Comparison of ENCODE assay signal across 13 mouse cellular contexts in genomic region chr4:135245841-135246240, GRCm38 (mm10). TPM values are rescaled to one million over a fixed set of nuclear protein-coding genes. Genes with fewer than 3 reads are reported as not detected.
DNase-seq lines count a peak whose midpoint lies in the region; ATAC-seq and TF ChIP-seq lines count a peak whose summit lies in the region.
"Had no signal": no experiment of that assay in that cellular context is flagged by ENCODE, and none has a peak within 500 bp of the region (broad histone marks: within the 10 kb centered on the region; RNA-seq: fewer than 3 reads in every experiment).

No protein-coding gene starts in this region.

- no peak overlapping the region for H3K4me3 ChIP-seq in heart, postnatal 0 days (ENCODE audit: low read depth, low read length)
- no peak overlapping the region for H3K4me3 ChIP-seq in heart, embryonic 12.5 days
- no peak overlapping the region for H3K4me3 ChIP-seq in kidney, embryonic 16.5 days (ENCODE audit: low read length)
- no peak overlapping the region for H3K4me3 ChIP-seq in liver, embryonic 16.5 days (ENCODE audit: low read depth, low read length)
- H3K4me3 ChIP-seq: embryonic facial prominence, embryonic 13.5 days; hindbrain, embryonic 10.5 days had no signal

- 80% methylated on average over 11 of the region's 11 CpGs for WGBS in heart, postnatal 0 days
- 88% methylated on average over 11 of the region's 11 CpGs for WGBS in heart, embryonic 12.5 days
- 84% methylated on average over 11 of the region's 11 CpGs for WGBS in kidney, embryonic 16.5 days
- 81% methylated on average over 11 of the region's 11 CpGs for WGBS in liver, embryonic 16.5 days (ENCODE audit: insufficient replicate concordance)

- H3K9ac ChIP-seq in heart, postnatal 0 days (replicated peaks; ENCODE audit: low read depth, low read length) = no peak overlapping the region
- H3K9ac ChIP-seq in heart, embryonic 12.5 days = no peak overlapping the region; the same call in 1 of the 2 replicates
- H3K9ac ChIP-seq in kidney, embryonic 16.5 days (replicated peaks; ENCODE audit: low read length) = no peak overlapping the region
- no peak overlapping the region for H3K9ac ChIP-seq in liver, embryonic 16.5 days (ENCODE audit: low read depth, low read length)
- H3K9ac ChIP-seq: embryonic facial prominence, embryonic 13.5 days had no signal

- H3K9me3 ChIP-seq in heart, postnatal 0 days (replicated peaks; ENCODE audit: control insufficient read depth, low read length) = no peaks in the 10 kb centered on the region
- no peaks in the 10 kb centered on the region for H3K9me3 ChIP-seq in heart, embryonic 12.5 days (replicated peaks)
- no peaks in the 10 kb centered on the region for H3K9me3 ChIP-seq in kidney, embryonic 16.5 days (ENCODE audit: low read length)
- H3K9me3 ChIP-seq in liver, embryonic 16.5 days (replicated peaks; ENCODE audit: control insufficient read depth, low read length) = no peaks in the 10 kb centered on the region
- H3K9me3 ChIP-seq: embryonic facial prominence, embryonic 13.5 days had no signal

- H3K4me1 ChIP-seq in heart, postnatal 0 days (ENCODE audit: control insufficient read depth, insufficient read depth) = peaks cover 43% of the 10 kb centered on the region
- H3K4me1 ChIP-seq in heart, embryonic 12.5 days (replicated peaks) = peaks cover 70% of the 10 kb centered on the region
- peaks cover 56% of the 10 kb centered on the region for H3K4me1 ChIP-seq in kidney, embryonic 16.5 days (ENCODE audit: insufficient read depth, low read length)
- peaks cover 59% of the 10 kb centered on the region for H3K4me1 ChIP-seq in liver, embryonic 16.5 days (ENCODE audit: control insufficient read depth, low read depth, low read length)

- no peak for DNase-seq in heart, postnatal 0 days (ENCODE audit: low spot score)
- DNase-seq in kidney, adult 11 months = peak; percentile 81
- DNase-seq in c-Kit-positive CD71-positive TER-119-positive erythroid progenitor cells, embryonic 14.5 days (ENCODE audit: low spot score) = no peak
- DNase-seq in urinary bladder, postnatal 10 days (ENCODE audit: low spot score) = no peak
- DNase-seq: cerebellum, adult 9-10 months; gastrocnemius, postnatal 36 days; right cerebral cortex, postnatal 25 days had no signal

- no peaks in the 10 kb centered on the region; the same call in 1 of the 2 replicates for H3K36me3 ChIP-seq in heart, postnatal 0 days (replicated peaks; ENCODE audit: control insufficient read depth, insufficient read depth, low read length)
- H3K36me3 ChIP-seq in heart, embryonic 12.5 days = peaks cover 13% of the 10 kb centered on the region
- H3K36me3 ChIP-seq in kidney, embryonic 16.5 days (ENCODE audit: insufficient read depth, low read length) = peaks cover 9% of the 10 kb centered on the region; the same call in 1 of the 2 replicates
- H3K36me3 ChIP-seq in liver, embryonic 16.5 days (ENCODE audit: control insufficient read depth, insufficient read depth) = peaks cover 7% of the 10 kb centered on the region
- H3K36me3 ChIP-seq: embryonic facial prominence, embryonic 13.5 days had no signal

- H3K27me3 ChIP-seq in heart, postnatal 0 days (ENCODE audit: control insufficient read depth, insufficient read depth, low read length) = no peaks in the 10 kb centered on the region
- H3K27me3 ChIP-seq in heart, embryonic 12.5 days (replicated peaks) = no peaks in the 10 kb centered on the region
- H3K27me3 ChIP-seq in kidney, embryonic 16.5 days (ENCODE audit: insufficient read depth, low read length) = no peaks in the 10 kb centered on the region
- H3K27me3 ChIP-seq in liver, embryonic 16.5 days (ENCODE audit: control insufficient read depth, insufficient read depth, low read depth, low read length) = no peaks in the 10 kb centered on the region
- H3K27me3 ChIP-seq: embryonic facial prominence, embryonic 13.5 days had no signal

- no peak for TF ChIP-seq CTCF in heart, postnatal 0 days (IDR thresholded peaks at IDR 0.05; ENCODE audit: low read depth)

- H3K4me2 ChIP-seq in heart, postnatal 0 days (ENCODE audit: low read depth, low read length) = no peak overlapping the region
- no peak overlapping the region for H3K4me2 ChIP-seq in heart, embryonic 12.5 days
- no peak overlapping the region for H3K4me2 ChIP-seq in kidney, embryonic 16.5 days (replicated peaks; ENCODE audit: low read depth, low read length)
- H3K4me2 ChIP-seq in liver, embryonic 16.5 days (ENCODE audit: low read depth, low read length) = no peak overlapping the region
- H3K4me2 ChIP-seq: embryonic facial prominence, embryonic 13.5 days had no signal

- TF ChIP-seq EP300 in heart, postnatal 0 days (IDR thresholded peaks at IDR 0.05; ENCODE audit: low read depth) = no peak

- ATAC-seq in heart, postnatal 0 days (ENCODE audit: insufficient read depth, low read depth) = no peak
- no peak for ATAC-seq in heart, embryonic 12.5 days (ENCODE audit: insufficient number of reproducible peaks, low FRiP score)
- ATAC-seq in kidney, embryonic 16.5 days (ENCODE audit: low FRiP score, low TSS enrichment) = no peak
- ATAC-seq in liver, embryonic 16.5 days (ENCODE audit: low read depth) = 0 out of 2 replicates have a peak, but pooled peaks have one; percentile 17
- ATAC-seq: forebrain, embryonic 14.5 days had no signal

- peak overlapping the region; percentile 32; the same call in 1 of the 2 replicates for H3K27ac ChIP-seq in heart, postnatal 0 days (ENCODE audit: low read depth)
- H3K27ac ChIP-seq in heart, embryonic 12.5 days (ENCODE audit: poor library complexity, severe bottlenecking) = no peak overlapping the region
- peak overlapping the region; percentile 83 for H3K27ac ChIP-seq in kidney, embryonic 16.5 days (ENCODE audit: low read length)
- peak overlapping the region; percentile 64 for H3K27ac ChIP-seq in liver, embryonic 16.5 days (ENCODE audit: low read length)
- H3K27ac ChIP-seq: embryonic facial prominence, embryonic 13.5 days; hindbrain, embryonic 10.5 days had no signal

RNA-seq across cellular contexts. Expression of gene Clic4, which starts 26.8 kb away (rescaled TPM):
- 239 and 307 TPM in 2 replicates for total RNA-seq in heart, postnatal 0 days (2014; rRNA removed; ENCODE audit: low replicate concordance)
- polyA plus RNA-seq in heart, postnatal 0 days (2015; fragmentation: Nextera tagmentation; extraction: Ambion mirVana) = 213 and 235 TPM in 2 replicates
- 291 and 300 TPM in 2 replicates for polyA plus RNA-seq in heart, embryonic 12.5 days (2016; fragmentation: Nextera tagmentation; extraction: Ambion mirVana)
- 209 and 228 TPM in 2 replicates for polyA plus RNA-seq in kidney, embryonic 16.5 days (2015; fragmentation: Nextera tagmentation; extraction: Ambion mirVana)
- polyA plus RNA-seq in liver, embryonic 16.5 days (2015; fragmentation: Nextera tagmentation; extraction: Ambion mirVana) = 109 and 110 TPM in 2 replicates
